Mouse (Mus musculus) testis, adult 2 months (tissue): ENCODE data around the gene Tspyl3.

Source experiments
- CTCF ChIP-seq: fragments of 200-500 bp; IDR thresholded peaks from 2 replicates; pipeline ENCODE4 v1.5.1; 2012; ENCODE audit warnings: low read depth, mild to moderate bottlenecking, inconsistent platforms, low read length, moderate library complexity; ENCODE audit not compliant: control insufficient read depth, insufficient read depth, insufficient replicate concordance
- POLR2A ChIP-seq: fragments of 200-500 bp; IDR thresholded peaks from 2 replicates; pipeline ENCODE4 v1.6.1; 2012; ENCODE audit warnings: low read depth, mild to moderate bottlenecking, inconsistent platforms, low read length, moderate library complexity; ENCODE audit not compliant: control insufficient read depth

DNA sequence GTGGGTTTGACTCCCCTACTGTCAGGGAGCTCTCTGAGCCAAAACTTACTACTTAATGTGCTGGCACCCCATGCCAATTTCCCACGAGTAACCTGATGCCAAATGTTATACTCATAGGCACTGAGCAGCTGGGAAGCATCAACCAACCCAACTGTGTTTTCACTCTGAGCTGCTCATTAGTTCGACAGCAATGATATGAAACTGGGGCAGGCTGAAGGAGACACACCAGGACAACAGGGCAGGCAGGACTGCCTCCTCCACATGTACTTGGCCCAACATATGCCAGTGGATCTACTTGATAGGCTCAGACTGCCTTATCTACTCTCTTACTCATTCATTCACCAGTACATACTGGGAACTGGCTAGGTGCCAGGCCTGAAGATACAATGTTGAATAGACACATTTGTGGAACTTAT, 39.1 kb downstream of the Tspyl3 start:
- TF ChIP-seq CTCF (no peak), POLR2A (no peak)
